Mouse (Mus musculus) B cell, adult 2 months (primary cell): ENCODE measurements at regions not wholly inside any gene's neighbourhood (a gene's known extent, or its start where the extent isn't known, plus 50 kb on each side); places are given as distances from the start of the nearest gene placed in this dataset.
A peak's percentile ranks its signal among the peaks of the same experiment; 100 is the strongest.

Source experiments
- DNase-seq, 2 experiments: peaks; one replicate each; pipeline ENCODE4 v3.0.0; 2022

GRCm38 (mm10) chr19:33053199-33053867, 296.0 kb downstream of the Pten start:
- peak in 1 of 2 experiments; percentile 3 for DNase-seq

GRCm38 (mm10) chr19:33056372-33056791, 299.1 kb downstream of the Pten start:
- DNase-seq, result no peak

- no peak for DNase-seq
These were observed 303.7 kb downstream of the Pten start for GRCm38 (mm10) chr19:33061006-33061405.

- DNase-seq, result no peak
These were observed 305.1 kb downstream of the Pten start for GRCm38 (mm10) chr19:33062165-33063058.

GRCm38 (mm10) chr19:33065274-33066200, 308.2 kb downstream of the Pten start:
- DNase-seq, result no peak

- no peak for DNase-seq
These were observed 311.2 kb downstream of the Pten start for GRCm38 (mm10) chr19:33068351-33068955.

- peak; percentile 54 to 57 for DNase-seq
These were observed 312.5 kb downstream of the Pten start for GRCm38 (mm10) chr19:33069761-33070160.

- no peak for DNase-seq
These were observed 315.0 kb downstream of the Pten start for GRCm38 (mm10) chr19:33072299-33072698.

GRCm38 (mm10) chr19:33074907-33075306, 317.2 kb downstream of the Rnls start:
- no peak for DNase-seq

GRCm38 (mm10) chr19:33078681-33079360, 313.3 kb downstream of the Rnls start:
- DNase-seq, result no peak

GRCm38 (mm10) chr19:33079959-33080358, 312.1 kb downstream of the Rnls start:
- no peak for DNase-seq

GRCm38 (mm10) chr19:33081493-33081892, 310.6 kb downstream of the Rnls start:
- peak; percentile 14 to 28 for DNase-seq

GRCm38 (mm10) chr19:33083371-33083770, 308.7 kb downstream of the Rnls start:
- no peak for DNase-seq

- DNase-seq, result no peak
These were observed 307.4 kb downstream of the Rnls start for GRCm38 (mm10) chr19:33084683-33085082.
